Mouse (Mus musculus): ENCODE measurements around the gene Ltk. TPM values are rescaled to one million over a fixed set of nuclear protein-coding genes. Genes with fewer than 3 reads are reported as not detected.

The Ltk gene
- polyA plus RNA-seq, 1 experiment from 2014 or later, result 0.17 TPM

Other genes with a start within 250 kb of the Ltk start
- 0.22 and 0.36 TPM in 2 replicates for gene Exd1, start 212.8 kb downstream of the Ltk start, polyA plus RNA-seq (2016; fragmentation: Nextera tagmentation; extraction: Ambion mirVana)
- 47.0 and 47.2 TPM in 2 replicates for gene Chp1, start 212.7 kb downstream of the Ltk start, polyA plus RNA-seq (2016; fragmentation: Nextera tagmentation; extraction: Ambion mirVana)
- 51.6 and 53.3 TPM in 2 replicates for gene Nusap1, start 142.1 kb downstream of the Ltk start, polyA plus RNA-seq (2016; fragmentation: Nextera tagmentation; extraction: Ambion mirVana)
- 24.3 and 28.3 TPM in 2 replicates for gene Oip5, start 142.0 kb downstream of the Ltk start, polyA plus RNA-seq (2016; fragmentation: Nextera tagmentation; extraction: Ambion mirVana)
- 54.8 and 56.7 TPM in 2 replicates for gene Ndufaf1, start 97.6 kb downstream of the Ltk start, polyA plus RNA-seq (2016; fragmentation: Nextera tagmentation; extraction: Ambion mirVana)
- gene Rtf1, start 85.4 kb downstream of the Ltk start, polyA plus RNA-seq (2016; fragmentation: Nextera tagmentation; extraction: Ambion mirVana), result 34.2 and 34.7 TPM in 2 replicates
- gene Itpka, start 18.1 kb downstream of the Ltk start, polyA plus RNA-seq (2016; fragmentation: Nextera tagmentation; extraction: Ambion mirVana), result 3.0 and 3.1 TPM in 2 replicates
- gene Rpap1, start 27.1 kb upstream of the Ltk start, polyA plus RNA-seq (2016; fragmentation: Nextera tagmentation; extraction: Ambion mirVana), result 22.8 and 23.9 TPM in 2 replicates
- 9.2 and 10.7 TPM in 2 replicates for gene Tyro3, start 37.3 kb upstream of the Ltk start, polyA plus RNA-seq (2016; fragmentation: Nextera tagmentation; extraction: Ambion mirVana)
- gene Mga, start 136.8 kb upstream of the Ltk start, polyA plus RNA-seq (2016; fragmentation: Nextera tagmentation; extraction: Ambion mirVana), result 27.6 and 29.0 TPM in 2 replicates
- 3.3 and 3.8 TPM in 2 replicates for gene Mapkbp1, start 212.3 kb upstream of the Ltk start, polyA plus RNA-seq (2016; fragmentation: Nextera tagmentation; extraction: Ambion mirVana)